Mouse (Mus musculus) ES-CJ7 (cell line): ENCODE measurements around the gene Ccl11.

ENCODE experiments used
- DNase-seq: peaks from one replicate; pipeline ENCODE4 v3.0.0; 2011; ENCODE audit warnings: low read depth, low spot score

Ccl11 gene

GRCm38 (mm10) chr11:82057646-82058045 is at the start of gene Ccl11:
Gene Ccl11, plus strand, starts transcription at chr11:82057823.
- no peak for DNase-seq

- DNase-seq: no peak
Measured at GRCm38 (mm10) chr11:82010115-82010514, 47.5 kb upstream of the Ccl11 start.

GRCm38 (mm10) chr11:82011411-82012193 is 46.0 kb upstream of the Ccl11 start:
- DNase-seq: no peak

GRCm38 (mm10) chr11:82013756-82014155 is 43.9 kb upstream of the Ccl11 start:
- no peak for DNase-seq

- no peak for DNase-seq
Measured at GRCm38 (mm10) chr11:82015066-82015465, 42.6 kb upstream of the Ccl11 start.

- DNase-seq: no peak
Measured at GRCm38 (mm10) chr11:82016181-82016780, 41.3 kb upstream of the Ccl11 start.

GRCm38 (mm10) chr11:82019389-82019788 is 38.2 kb upstream of the Ccl11 start:
- no peak for DNase-seq

- DNase-seq: no peak
Measured at GRCm38 (mm10) chr11:82019793-82020192, 37.8 kb upstream of the Ccl11 start.

GRCm38 (mm10) chr11:82021406-82021805 is 36.2 kb upstream of the Ccl11 start:
- no peak for DNase-seq

- no peak for DNase-seq
Measured at GRCm38 (mm10) chr11:82022504-82023056, 35.0 kb upstream of the Ccl11 start.

GRCm38 (mm10) chr11:82023769-82024168 is 33.9 kb upstream of the Ccl11 start:
- DNase-seq: no peak

- DNase-seq: no peak
Measured at GRCm38 (mm10) chr11:82030171-82030570, 27.5 kb upstream of the Ccl11 start.

- DNase-seq: no peak
Measured at GRCm38 (mm10) chr11:82032136-82032535, 25.5 kb upstream of the Ccl11 start.

- DNase-seq: no peak
Measured at GRCm38 (mm10) chr11:82032678-82033344, 24.8 kb upstream of the Ccl11 start.

GRCm38 (mm10) chr11:82034446-82034845 is 23.2 kb upstream of the Ccl11 start:
- DNase-seq: no peak

GRCm38 (mm10) chr11:82035356-82035755 is 22.3 kb upstream of the Ccl11 start, which contains the start of gene Ccl2:
Gene Ccl2, plus strand, starts transcription at chr11:82035571.
- no peak for DNase-seq

GRCm38 (mm10) chr11:82035857-82036256 is 21.8 kb upstream of the Ccl11 start:
- no peak for DNase-seq

- no peak for DNase-seq
Measured at GRCm38 (mm10) chr11:82038535-82038934, 19.1 kb upstream of the Ccl11 start, which contains the start of gene Gm17268. Gene Gm17268, minus strand, starts transcription at chr11:82038562.

- DNase-seq: no peak
Measured at GRCm38 (mm10) chr11:82039132-82039660, 18.4 kb upstream of the Ccl11 start.

- DNase-seq: no peak
Measured at GRCm38 (mm10) chr11:82041671-82042080, 15.9 kb upstream of the Ccl11 start.

- DNase-seq: no peak
Measured at GRCm38 (mm10) chr11:82045471-82045870, 12.2 kb upstream of the Ccl11 start, which contains the start of gene Ccl7. Gene Ccl7, plus strand, starts transcription at chr11:82045712.
